Mouse (Mus musculus) forebrain, embryonic 11.5 days (tissue): ENCODE data around the gene Drc7. TPM values are rescaled to one million over a fixed set of nuclear protein-coding genes. Genes with fewer than 3 reads are reported as not detected.
"Not testable (repeated sequence)": the region's sequence is repeated elsewhere in the genome, so short reads cannot be mapped to it uniquely, and the experiment has no call there.

Experiments
- ATAC-seq: fragments of 200-750 bp; cut with Nextera tagmentation; replicated peaks from 2 replicates; pipeline ENCODE4 v1.8.0; 2017; ENCODE audit warnings: moderate TSS enrichment; ENCODE audit not compliant: low FRiP score
- DNase-seq: peaks from one replicate; pipeline ENCODE4 v3.0.0-alpha.2; 2017; ENCODE audit warnings: low spot score
- H3K27ac ChIP-seq: fragments of 300-500 bp; sonication (generic); 2 replicates; pipeline ENCODE4 v1.5.1; 2014; ENCODE audit warnings: low read depth, low read length
- H3K27me3 ChIP-seq: fragments of 300-500 bp; sonication (generic); 2 replicates; pipeline ENCODE4 v1.6.1; 2014; ENCODE audit warnings: mild to moderate bottlenecking, low read length, mixed read lengths; ENCODE audit not compliant: control insufficient read depth, insufficient read depth
- H3K36me3 ChIP-seq: fragments of 300-500 bp; sonication (generic); 2 replicates; pipeline ENCODE4 v1.6.1; 2014; ENCODE audit warnings: mild to moderate bottlenecking, low read length, moderate library complexity, mixed read lengths; ENCODE audit not compliant: control insufficient read depth, insufficient read depth
- H3K4me1 ChIP-seq: fragments of 300-500 bp; sonication (generic); replicated peaks from 2 replicates; pipeline ENCODE4 v1.6.1; 2014; ENCODE audit warnings: low read length, mixed read lengths; ENCODE audit not compliant: control insufficient read depth, insufficient read depth
- H3K4me2 ChIP-seq: fragments of 300-500 bp; sonication (generic); 2 replicates; pipeline ENCODE4 v1.6.1; 2014; ENCODE audit warnings: low read depth, mild to moderate bottlenecking, low read length, moderate library complexity, mixed read lengths; ENCODE audit not compliant: severe bottlenecking
- H3K4me3 ChIP-seq: fragments of 300-500 bp; sonication (generic); 2 replicates; pipeline ENCODE4 v1.5.1; 2014; ENCODE audit warnings: low read depth, low read length
- H3K9ac ChIP-seq: fragments of 300-500 bp; sonication (generic); 2 replicates; pipeline ENCODE4 v1.6.1; 2014; ENCODE audit warnings: low read length
- H3K9me3 ChIP-seq: fragments of 300-500 bp; sonication (generic); 2 replicates; pipeline ENCODE4 v1.6.1; 2016; ENCODE audit warnings: low read length, mixed read lengths; ENCODE audit not compliant: control insufficient read depth
- WGBS: fragments of 180-500 bp; shearing (Covaris S2); extraction: QIAGEN DNeasy Blood & Tissue Kit; methylation state at CpG from one replicate; pipeline ENCODE4 v1.1.7; 2014; 5-methylcytosine and 5-hydroxymethylcytosine counted together
- polyA plus RNA-seq: library from polyadenylated mRNA; unstranded; fragments of >200 nt; fragmentation: Nextera tagmentation; extraction: Ambion mirVana; gene quantifications from 2 replicates; pipeline ENCODE4 v1.2.1, GENCODE M21; 2014

Gene Drc7
- polyA plus RNA-seq, 1 experiment from 2014 or later = 0.12 TPM

DNA sequence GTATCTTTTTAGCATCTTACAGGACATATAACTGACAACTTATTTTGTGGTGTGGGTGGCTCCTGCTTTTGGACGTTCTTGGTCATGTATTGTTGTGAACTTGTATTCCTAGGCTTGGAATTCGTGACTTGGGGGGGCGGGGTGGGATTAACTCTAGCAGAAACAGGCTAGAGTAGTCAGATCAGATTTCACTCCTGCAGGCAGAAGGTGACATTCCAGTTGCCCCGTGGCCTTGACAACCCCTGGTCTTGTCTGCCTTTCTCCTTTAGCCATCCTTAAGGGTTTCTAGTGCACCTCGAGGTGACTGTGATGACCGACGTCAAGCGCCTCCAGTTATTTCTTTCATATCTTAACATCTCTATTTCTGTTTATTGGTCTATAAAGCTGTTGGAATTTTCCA lies 31.7 kb upstream of the Drc7 start:
- Histone ChIP-seq H3K36me3 (no peaks in the 10 kb centered on the region), H3K4me1 (0 out of 2 replicates have a peak, but pooled peaks cover 2% of the 10 kb centered on the region), H3K9me3 (no peaks in the 10 kb centered on the region; the same call in 1 of the 2 replicates), H3K4me3 (no peak overlapping the region), H3K27ac (no peak overlapping the region), H3K9ac (no peak overlapping the region), H3K4me2 (no peak overlapping the region), H3K27me3 (no peaks in the 10 kb centered on the region)
- 31% methylated on average over 8 of the region's 8 CpGs for WGBS
- ATAC-seq (no peak), DNase-seq (no peak)

DNA sequence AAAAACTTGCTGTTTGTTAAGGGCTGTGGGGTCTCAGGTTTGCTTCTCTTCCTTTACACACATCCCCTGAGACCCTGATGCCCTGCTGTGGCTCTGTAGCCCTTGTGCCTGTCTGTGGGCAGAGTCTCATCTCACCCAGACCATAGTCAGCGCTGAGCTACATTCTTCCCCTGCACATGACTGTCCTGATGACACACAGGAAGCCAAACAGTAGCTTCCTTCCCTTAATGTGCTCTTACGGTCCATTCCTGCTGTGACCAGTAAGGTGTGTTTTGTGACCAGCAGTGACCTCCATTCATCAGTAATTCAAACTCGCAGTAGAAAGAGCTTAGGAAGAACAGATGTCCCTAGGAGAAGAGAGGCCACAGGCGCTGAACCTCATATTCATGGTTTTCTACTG lies 30.5 kb upstream of the Drc7 start:
- ATAC-seq = no peak
- Histone ChIP-seq H3K36me3 (no peaks in the 10 kb centered on the region), H3K9ac (no peak overlapping the region), H3K4me1 (0 out of 2 replicates have a peak, but pooled peaks cover 2% of the 10 kb centered on the region), H3K4me2 (no peak overlapping the region), H3K9me3 (no peaks in the 10 kb centered on the region; the same call in 1 of the 2 replicates), H3K27me3 (no peaks in the 10 kb centered on the region), H3K27ac (no peak overlapping the region), H3K4me3 (no peak overlapping the region)
- 82% methylated on average over 4 of the region's 4 CpGs for WGBS
- no peak for DNase-seq

GRCm38 (mm10) chr8:95025421-95025820 lies 29.5 kb upstream of the Drc7 start:
- Histone ChIP-seq H3K4me3 (no peak overlapping the region), H3K27me3 (no peaks in the 10 kb centered on the region), H3K4me2 (no peak overlapping the region), H3K36me3 (no peaks in the 10 kb centered on the region), H3K9ac (no peak overlapping the region), H3K4me1 (0 out of 2 replicates have a peak, but pooled peaks cover 2% of the 10 kb centered on the region), H3K9me3 (no peaks in the 10 kb centered on the region; the same call in 1 of the 2 replicates), H3K27ac (no peak overlapping the region)
- DNase-seq = peak; percentile 65
- ATAC-seq = no peak
- 69% methylated on average over 2 of the region's 2 CpGs for WGBS

GRCm38 (mm10) chr8:95028391-95028790 lies 26.5 kb upstream of the Drc7 start:
- not testable (repeated sequence) for H3K36me3 ChIP-seq, H3K4me2 ChIP-seq, H3K9ac ChIP-seq, H3K9me3 ChIP-seq, H3K27ac ChIP-seq, H3K4me3 ChIP-seq, H3K4me1 ChIP-seq, H3K27me3 ChIP-seq, ATAC-seq
- DNase-seq = peak; percentile 66
- WGBS = 67% methylated on average over 7 of the region's 7 CpGs

- Histone ChIP-seq H3K4me1 (no peaks in the 10 kb centered on the region), H3K27ac (no peak overlapping the region), H3K4me2 (no peak overlapping the region), H3K36me3 (no peaks in the 10 kb centered on the region), H3K9me3 (no peaks in the 10 kb centered on the region), H3K9ac (no peak overlapping the region), H3K4me3 (no peak overlapping the region), H3K27me3 (no peaks in the 10 kb centered on the region)
- DNase-seq = no peak
- 71% methylated on average over 7 of the region's 7 CpGs for WGBS
- no peak for ATAC-seq
Observed at GRCm38 (mm10) chr8:95037106-95037925, 17.6 kb upstream of the Drc7 start.

GRCm38 (mm10) chr8:95041883-95042784 lies 12.8 kb upstream of the Drc7 start:
- DNase-seq (no peak), ATAC-seq (no peak)
- Histone ChIP-seq H3K4me1 (no peaks in the 10 kb centered on the region), H3K27ac (no peak overlapping the region), H3K4me2 (no peak overlapping the region), H3K9me3 (no peaks in the 10 kb centered on the region), H3K9ac (no peak overlapping the region), H3K4me3 (no peak overlapping the region), H3K36me3 (no peaks in the 10 kb centered on the region), H3K27me3 (no peaks in the 10 kb centered on the region)
- WGBS = 76% methylated on average over 6 of the region's 6 CpGs

DNA sequence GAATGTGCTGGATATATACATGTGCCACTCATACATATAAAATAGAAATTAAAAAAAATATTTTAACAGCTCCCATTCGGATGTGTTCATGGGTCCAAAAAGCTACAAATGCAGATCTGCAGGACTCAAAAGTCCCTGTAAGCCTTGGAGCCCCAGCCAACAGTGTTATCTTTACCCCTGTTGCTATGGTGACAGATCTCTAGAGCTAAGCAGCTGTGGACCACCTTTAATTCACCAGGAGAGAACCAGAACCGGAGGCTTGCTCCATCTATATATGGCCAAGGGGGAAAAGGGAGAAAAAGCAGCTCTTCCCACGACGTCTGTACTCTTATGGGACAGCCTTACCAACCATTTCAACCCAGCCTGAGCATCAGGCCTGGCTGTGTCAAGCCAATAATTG lies 10.1 kb upstream of the Drc7 start:
- Histone ChIP-seq H3K9ac (no peak overlapping the region), H3K4me3 (no peak overlapping the region), H3K36me3 (no peaks in the 10 kb centered on the region), H3K27ac (no peak overlapping the region), H3K9me3 (no peaks in the 10 kb centered on the region), H3K27me3 (no peaks in the 10 kb centered on the region), H3K4me2 (no peak overlapping the region), H3K4me1 (no peaks in the 10 kb centered on the region)
- 68% methylated on average over 4 of the region's 4 CpGs for WGBS
- DNase-seq (no peak), ATAC-seq (no peak)

DNA sequence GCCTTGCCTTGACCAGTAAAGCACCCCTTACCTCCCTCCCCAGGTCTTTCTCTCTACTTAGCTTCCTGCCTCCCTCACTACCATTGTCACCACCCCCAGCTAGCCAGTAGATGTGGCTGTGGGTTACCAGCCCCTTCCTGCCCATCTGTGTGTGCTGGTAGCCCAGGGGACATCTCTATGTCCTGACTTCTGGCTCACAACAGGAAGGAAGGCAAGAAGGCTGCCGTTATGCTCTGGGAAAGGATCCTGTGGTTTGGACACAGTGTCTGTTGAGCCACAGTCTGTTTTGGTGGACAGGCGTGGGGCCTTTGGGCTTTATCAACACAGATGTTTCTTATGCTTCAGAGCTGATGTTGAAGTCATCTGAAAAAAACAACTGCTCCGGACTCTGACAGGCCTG lies 7.9 kb upstream of the Drc7 start:
- no peaks in the 10 kb centered on the region for H3K4me1 ChIP-seq
- H3K9ac ChIP-seq = no peak overlapping the region
- H3K36me3 ChIP-seq = no peaks in the 10 kb centered on the region
- ATAC-seq (no peak), DNase-seq (no peak)
- 83% methylated on average over 3 of the region's 3 CpGs for WGBS
- H3K27ac ChIP-seq = no peak overlapping the region
- no peak overlapping the region for H3K4me3 ChIP-seq
- H3K9me3 ChIP-seq = no peaks in the 10 kb centered on the region
- H3K4me2 ChIP-seq = no peak overlapping the region
- no peaks in the 10 kb centered on the region for H3K27me3 ChIP-seq
